Mouse (Mus musculus) adipocyte (in vitro differentiated cells): ENCODE data around the gene Cobl.

ENCODE experiments used
- DNase-seq: peaks from one replicate; pipeline ENCODE4 v3.0.0-alpha.2; 2016; ENCODE audit warnings: low spot score

Cobl gene

DNA sequence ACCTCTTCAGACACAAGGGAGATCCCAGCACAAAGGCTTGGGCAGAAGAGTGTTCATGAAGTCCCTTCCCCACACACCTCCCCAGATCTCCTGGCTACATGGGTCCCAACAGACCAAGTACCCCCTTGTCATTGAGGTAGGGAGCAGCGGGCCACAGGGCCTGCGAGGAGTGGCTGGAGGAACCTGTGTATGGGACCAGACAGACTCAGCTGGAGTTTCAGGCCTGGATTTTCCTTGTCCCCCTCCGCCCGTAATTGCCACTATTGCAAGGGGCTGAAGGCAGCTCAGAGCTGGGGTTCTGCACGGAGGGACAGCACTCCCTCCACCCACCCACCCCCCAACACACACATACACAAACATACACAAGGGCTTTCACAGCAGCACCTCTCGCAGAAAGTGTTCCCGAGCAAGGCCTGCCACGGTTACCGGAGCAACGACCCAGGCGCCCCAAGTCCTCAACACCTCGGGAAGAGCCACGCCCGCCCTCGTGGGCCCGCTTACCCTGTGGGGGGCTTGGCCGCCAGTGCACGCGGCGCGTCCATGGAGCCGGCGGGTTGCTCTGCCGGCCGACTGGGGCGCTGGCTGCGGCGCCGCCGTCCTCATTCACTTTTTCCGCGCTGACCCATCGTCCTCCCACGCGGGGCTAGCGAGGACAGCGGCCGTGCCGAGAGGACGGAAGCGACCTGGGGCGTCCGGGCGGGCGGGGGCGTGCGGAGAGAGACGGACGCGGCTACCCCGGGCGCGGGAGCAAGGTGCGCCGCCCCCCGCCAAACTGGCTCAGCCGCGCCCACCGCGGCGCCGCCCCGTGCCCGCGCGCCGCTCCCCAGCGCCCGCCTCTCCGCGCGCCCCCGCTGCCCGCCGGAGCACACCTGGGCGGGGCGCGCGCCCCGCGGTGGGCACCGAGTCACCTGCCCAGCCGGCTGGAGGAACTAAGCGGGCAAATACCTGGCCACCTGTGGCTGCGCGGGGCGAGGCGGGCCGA is at the start of gene Cobl:
Cobl (minus strand) TSS at position 780 of the 982 bp plus-strand sequence.
- DNase-seq, result no peak

- DNase-seq, result no peak
Measured at GRCm38 (mm10) chr11:12513796-12514195, 49.0 kb upstream of the Cobl start.

DNA sequence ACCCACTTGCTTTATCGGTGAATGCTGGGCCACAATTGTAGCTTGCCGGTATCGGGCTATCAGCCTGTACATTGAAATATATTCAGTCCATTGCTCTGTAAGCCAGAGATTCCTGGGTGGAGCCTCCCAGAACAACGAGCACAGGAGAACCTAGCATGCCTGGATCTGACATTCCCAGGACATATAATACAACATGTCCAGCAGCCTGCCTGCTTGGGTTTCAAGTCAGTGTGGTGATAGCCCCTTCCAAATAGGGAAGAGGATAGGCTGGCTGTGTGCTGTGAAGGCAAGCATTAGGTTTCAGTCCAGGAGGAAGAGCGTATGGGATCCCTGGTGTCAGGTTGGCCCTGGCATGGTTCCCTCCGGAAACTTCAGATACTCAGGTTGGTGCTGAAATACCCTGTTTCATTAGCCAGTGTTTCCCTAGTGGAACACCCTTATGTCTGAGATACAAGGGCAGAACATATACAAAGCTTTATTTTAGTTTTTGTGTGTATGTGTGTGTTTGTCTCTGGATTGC is 41.7 kb upstream of the Cobl start:
- no peak for DNase-seq

DNA sequence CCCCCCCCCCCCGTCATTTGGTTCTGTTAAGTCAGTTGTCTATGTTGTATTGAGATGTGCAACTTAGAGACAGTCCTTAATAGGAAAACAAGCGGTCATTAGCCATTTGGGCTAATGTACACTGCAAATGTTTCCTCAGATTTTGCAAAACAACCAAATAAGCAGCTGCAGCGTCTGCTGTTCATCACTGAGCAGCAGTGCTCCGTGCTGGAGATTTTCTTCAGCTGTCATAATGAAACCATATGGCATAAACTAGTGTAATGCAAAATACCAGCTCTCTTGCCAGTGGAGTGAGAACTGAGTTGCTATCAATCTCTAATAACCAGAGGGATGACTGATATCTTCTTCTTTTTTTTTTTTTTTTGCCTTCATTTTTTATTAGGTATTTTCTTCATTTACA is 39.0 kb upstream of the Cobl start:
- DNase-seq, result no peak

DNA sequence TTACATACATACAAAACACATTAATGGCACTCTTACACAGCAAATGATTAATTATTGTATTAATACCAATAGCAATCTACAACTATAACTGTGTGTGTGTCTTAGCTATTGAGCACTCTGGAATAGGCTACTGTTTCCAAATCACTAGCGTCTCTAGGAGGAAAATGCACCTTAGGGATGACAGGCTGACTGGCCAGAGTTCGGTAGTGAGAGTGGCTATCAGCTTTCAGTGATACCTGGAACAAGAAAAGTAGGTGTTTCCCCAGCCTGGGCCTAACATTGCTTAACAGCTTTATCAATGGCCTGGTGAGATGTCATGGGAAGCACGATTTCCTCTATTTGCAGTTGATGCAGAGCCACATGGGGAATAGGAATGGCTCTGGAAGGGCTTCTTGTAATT is 37.0 kb upstream of the Cobl start:
- DNase-seq, result no peak

DNA sequence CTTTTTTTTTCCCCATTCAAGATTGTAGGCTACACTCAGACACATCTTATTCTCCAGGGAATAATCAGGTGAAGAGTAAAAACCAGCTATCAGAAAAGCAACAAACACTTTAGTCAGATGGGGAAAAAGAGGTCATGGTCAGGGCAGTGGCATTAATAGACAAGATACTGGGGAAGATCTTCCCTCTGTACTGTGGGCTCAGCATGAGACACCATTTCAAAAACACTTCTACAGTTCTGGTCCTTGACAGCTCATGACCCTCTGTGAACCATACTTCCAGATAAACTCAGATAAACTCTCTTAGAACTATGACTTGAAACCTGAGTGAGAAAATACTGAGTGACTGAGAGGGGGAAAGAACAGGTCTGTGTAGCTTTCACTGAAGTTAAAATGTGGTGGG is 29.0 kb upstream of the Cobl start:
- no peak for DNase-seq

DNA sequence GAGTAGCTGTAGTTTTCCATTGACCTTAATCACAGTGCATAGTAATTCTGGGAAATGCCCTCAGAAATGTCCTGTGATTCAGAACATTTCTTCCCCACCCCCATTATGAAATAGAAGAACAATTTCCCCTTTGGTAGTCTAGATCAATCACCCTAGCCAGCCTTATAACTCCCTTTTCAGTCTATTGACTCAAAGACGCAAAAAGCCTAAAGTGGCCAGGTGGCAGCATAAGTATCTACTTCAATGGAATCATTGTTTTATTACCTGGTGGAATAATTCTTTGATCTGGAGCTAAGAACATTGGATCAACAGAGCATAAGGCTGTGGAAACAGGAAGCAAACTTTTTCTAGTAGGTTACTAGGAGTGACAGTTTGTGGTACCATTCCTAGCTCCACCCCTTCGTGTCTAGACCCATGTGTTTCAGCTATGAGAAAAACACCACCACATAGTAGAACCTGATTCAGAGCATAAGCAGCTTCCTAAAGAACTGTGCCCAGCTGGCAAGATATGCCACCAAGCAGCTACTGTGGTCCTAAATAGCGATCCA is 15.2 kb upstream of the Cobl start:
- no peak for DNase-seq

DNA sequence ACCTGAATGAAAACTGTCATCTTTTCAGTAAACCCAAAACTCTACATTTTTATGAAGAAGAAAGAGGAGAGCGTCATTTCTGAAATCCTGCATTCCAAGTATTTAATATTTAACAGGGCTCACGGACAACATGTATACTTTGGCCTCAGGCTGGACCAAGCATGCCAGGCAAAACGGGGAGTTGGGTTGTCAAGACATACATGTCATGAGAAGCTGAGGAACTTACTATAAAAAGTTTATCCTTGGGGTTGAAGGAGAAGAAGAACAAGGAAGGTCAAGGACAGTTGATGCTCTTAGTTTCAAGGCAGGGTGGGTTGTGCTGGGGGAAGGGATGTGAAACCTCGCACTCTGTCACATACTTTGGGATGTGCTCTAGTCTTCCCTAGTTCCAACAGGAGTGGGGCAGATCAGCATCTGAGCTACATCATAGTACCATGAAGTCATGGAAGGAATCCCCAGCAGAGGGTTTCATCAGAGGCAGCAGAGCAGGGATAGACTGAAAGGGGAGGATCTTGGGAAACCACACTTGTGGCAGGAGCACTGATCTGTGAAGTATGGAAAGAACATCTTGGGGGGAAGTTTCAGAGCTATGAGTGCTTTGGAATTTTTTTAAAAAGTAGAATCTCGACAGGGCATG is 9.7 kb upstream of the Cobl start:
- DNase-seq, result no peak

DNA sequence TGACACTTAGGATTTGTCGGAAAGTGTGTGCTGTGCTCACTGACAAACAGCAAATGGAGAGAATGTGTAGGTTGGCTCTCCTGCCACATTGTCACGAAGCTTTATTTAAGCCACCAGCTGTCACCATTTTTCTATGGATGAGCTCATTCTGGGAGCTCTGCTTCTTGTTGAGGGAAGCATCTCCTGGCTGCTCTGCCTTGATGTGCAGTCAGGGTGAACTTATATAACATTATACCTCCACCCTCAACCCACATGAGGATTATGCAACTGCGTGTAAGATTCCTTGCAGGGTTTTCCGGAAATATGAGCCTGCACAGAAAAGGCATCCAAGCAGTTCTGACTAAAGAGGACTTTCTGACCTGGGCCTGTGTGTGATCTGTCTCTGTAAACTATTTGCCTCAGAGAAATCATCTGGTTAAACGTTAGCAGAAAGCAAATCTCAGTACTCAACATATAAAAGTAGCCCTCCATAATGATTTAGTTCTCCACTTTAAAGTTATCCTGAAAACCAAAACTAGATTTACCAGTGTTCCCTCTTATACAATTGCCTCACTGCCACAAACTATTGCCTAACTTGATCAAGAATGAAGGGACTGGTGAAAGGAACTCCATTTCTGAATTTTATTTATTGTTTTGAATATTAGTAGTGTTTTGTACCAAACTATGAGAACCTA is 9.0 kb upstream of the Cobl start:
- DNase-seq, result peak; percentile 5

GRCm38 (mm10) chr11:12469638-12470037 is 4.9 kb upstream of the Cobl start:
- DNase-seq, result no peak

DNA sequence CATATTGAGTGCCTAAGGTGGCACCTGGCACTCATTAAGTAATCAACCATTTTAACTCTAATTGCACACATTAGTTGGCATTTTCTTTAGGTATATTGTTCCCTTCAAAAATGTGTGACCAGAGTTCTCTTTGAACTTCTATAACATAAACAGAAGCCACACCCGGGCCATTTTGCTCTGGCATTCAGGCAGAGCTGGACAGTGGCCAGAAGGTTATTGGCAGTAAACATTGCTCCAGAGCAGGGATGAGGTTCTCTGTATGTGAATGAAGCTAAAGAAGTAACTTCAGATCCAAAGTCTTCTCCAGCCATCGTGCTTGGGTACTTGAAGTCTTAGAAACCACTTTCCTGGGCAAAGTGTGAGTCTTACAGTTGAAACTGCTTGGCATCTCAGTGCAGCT is 3.9 kb upstream of the Cobl start:
- DNase-seq, result no peak

DNA sequence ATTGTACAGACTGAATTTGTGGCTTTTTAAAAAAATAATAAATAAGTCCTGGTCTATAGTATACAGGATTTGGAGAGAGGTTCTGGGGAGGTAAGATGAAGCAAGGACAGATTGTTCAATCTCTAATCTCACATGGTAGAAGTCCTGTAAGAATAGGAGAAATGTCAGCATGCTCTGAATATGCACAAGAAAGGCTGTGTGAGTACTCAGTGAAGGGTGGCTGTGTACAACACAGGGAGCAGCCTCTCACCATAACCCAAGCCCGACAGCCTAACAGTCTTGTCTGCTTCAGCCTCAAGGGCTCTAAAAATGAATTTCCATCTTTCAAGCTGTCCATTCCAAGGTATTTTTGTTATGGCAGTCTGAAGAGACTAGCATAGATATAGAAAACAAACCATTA is 3.1 kb upstream of the Cobl start:
- DNase-seq, result no peak

GRCm38 (mm10) chr11:12467217-12467616 is 2.5 kb upstream of the Cobl start:
- no peak for DNase-seq

DNA sequence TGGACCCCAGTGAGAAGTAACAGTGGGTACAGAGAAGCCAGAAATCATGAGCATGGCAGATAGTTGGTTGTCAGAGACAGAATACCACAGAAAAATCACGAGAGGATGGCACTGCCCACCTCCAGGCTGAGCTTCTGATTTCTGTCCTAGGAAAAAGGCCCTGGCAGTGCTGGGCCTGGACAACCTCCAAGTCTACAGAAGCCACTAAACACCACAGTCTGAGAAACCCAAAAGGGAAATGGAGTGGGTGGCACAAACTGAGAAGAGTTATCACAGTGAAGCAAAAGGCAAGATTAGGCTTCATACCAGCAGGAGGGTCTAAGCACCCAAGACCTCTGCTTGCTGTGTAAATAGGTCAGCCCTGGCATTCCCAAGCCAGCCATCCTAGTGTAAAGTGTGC is 1.8 kb upstream of the Cobl start:
- DNase-seq, result no peak

GRCm38 (mm10) chr11:12465229-12465628 is 469 bp upstream of the Cobl start:
- DNase-seq, result no peak

GRCm38 (mm10) chr11:12463615-12464170 is 1.1 kb downstream of the Cobl start:
- DNase-seq, result no peak

DNA sequence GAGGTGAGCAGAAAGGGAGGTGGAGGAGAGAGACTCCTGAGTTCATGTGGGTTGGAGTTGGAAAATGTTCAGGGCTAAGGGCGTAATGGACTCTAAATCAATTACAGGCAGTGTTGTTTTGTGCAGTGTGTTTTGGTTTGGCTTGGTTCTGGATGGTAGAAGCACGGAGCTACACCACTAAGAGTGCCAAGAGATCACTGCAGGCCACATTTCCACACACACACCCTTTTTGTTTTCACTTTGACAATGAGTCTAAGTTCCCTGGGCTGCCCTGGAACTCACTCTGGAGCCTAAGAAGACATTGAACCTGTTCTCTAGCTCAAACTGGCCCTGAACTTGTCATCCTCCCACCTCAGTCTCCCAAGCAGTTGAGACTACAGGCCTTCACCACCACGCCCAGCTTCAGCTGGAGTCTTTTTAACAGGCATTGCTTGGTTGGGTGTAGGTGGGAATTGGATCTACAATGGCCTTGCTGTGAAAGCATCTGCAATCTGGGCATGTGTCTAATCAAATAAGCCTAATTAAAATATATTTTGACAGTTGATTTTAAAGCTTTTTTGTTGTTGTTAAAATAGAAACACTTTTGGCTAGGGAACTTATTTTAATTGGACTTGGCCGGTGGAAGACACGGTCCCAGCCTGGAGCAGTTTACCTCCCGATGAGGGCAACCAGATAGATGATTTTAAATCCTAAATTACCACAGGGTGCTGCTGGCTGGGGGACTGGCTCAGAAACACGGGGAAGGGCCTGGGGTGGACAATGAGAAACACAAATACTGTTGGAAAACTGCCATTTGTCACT is 4.8 kb downstream of the Cobl start:
- no peak for DNase-seq

GRCm38 (mm10) chr11:12458814-12459213 is 5.9 kb downstream of the Cobl start:
- DNase-seq, result no peak

GRCm38 (mm10) chr11:12458392-12458791 is 6.4 kb downstream of the Cobl start:
- DNase-seq, result no peak

DNA sequence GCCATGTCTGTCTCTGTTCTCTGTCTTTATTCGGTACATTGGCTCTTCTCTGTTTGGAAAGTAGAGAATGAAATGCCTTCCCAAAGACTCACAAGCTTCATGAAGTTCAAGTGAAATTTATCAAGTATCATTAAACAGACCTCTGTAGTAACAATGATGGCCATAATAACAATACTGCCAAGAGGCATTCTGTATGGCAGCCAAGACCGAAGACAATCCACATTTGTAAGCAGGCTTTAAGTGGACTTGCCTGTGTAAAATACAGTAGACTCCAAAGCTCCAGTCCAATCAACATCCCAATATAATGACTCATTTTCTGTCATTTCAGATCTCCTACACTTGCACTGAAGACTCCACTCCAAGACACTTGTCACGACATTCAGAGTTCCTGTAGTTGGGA is 16.7 kb downstream of the Cobl start:
- DNase-seq, result no peak

GRCm38 (mm10) chr11:12445222-12445621 is 19.5 kb downstream of the Cobl start:
- DNase-seq, result no peak
